Mouse (Mus musculus): Measurements from ENCODE around the gene Slfn8. TPM values are rescaled to one million over a fixed set of nuclear protein-coding genes. Genes with fewer than 3 reads are reported as not detected.
"Not testable (repeated sequence)": the region's sequence is repeated elsewhere in the genome, so short reads cannot be mapped to it uniquely, and the experiment has no call there.

Gene Slfn8
- polyA plus RNA-seq, 1 experiment = not detected

GRCm38 (mm10) chr11:82983193-82983592 lies 37.4 kb downstream of the Slfn8 start:
- Histone ChIP-seq H3K9ac (ENCODE audit: low read depth, poor library complexity, severe bottlenecking) (no peak overlapping the region), H3K4me1 (ENCODE audit: control insufficient read depth, insufficient read depth, low read length) (no peaks in the 10 kb centered on the region), H3K27ac (ENCODE audit: insufficient read depth, low read length) (no peak overlapping the region), H3K4me3 (ENCODE audit: low read depth, low read length) (no peak overlapping the region), H3K36me3 (ENCODE audit: control insufficient read depth, insufficient read depth, low read length, poor library complexity, severe bottlenecking) (no peaks in the 10 kb centered on the region; the same call in 1 of the 2 replicates), H3K9me3 (replicated peaks; ENCODE audit: control insufficient read depth, insufficient read depth, low read length, poor library complexity, severe bottlenecking) (no peaks in the 10 kb centered on the region), H3K27me3 (ENCODE audit: control insufficient read depth, insufficient read depth, low read length, poor library complexity, severe bottlenecking) (peaks cover 1% of the 10 kb centered on the region; the same call in 1 of the 2 replicates)
- TF ChIP-seq EP300 (IDR thresholded peaks at IDR 0.05; ENCODE audit: insufficient read depth, low read depth, low read length) = no peak
- TF ChIP-seq CTCF (IDR thresholded peaks at IDR 0.05; ENCODE audit: low read depth, low read length) = no peak
- TF ChIP-seq POLR2A (IDR thresholded peaks at IDR 0.05; ENCODE audit: insufficient read depth, low read length) = no peak

DNA sequence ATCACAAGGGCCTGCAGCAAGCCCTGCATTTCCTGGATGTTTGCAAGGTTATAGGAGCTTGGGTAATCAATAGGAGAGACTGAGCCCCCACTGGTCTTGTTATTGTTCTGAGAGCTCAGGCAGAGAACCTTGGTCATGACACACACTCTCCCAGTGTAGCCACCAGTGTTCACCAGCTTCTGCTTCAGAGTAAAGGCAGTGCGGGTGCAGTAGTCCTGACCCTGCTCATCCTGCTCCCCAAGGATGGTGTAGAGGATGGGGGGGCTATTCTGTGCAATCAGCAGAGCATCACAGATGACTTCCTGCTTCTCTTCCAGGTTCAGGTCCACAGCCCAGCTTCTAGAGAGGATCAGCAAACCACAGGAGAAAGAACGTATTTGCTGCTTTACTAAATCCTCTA lies 38.2 kb downstream of the Slfn8 start:
- H3K36me3 ChIP-seq (ENCODE audit: control insufficient read depth, insufficient read depth, low read length, poor library complexity, severe bottlenecking) = not testable (repeated sequence)

GRCm38 (mm10) chr11:82973916-82974315 lies 46.7 kb downstream of the Slfn8 start:
- no peaks in the 10 kb centered on the region for H3K4me1 ChIP-seq (ENCODE audit: control insufficient read depth, insufficient read depth, low read length)
- H3K36me3 ChIP-seq (ENCODE audit: control insufficient read depth, insufficient read depth, low read length, poor library complexity, severe bottlenecking) = no peaks in the 10 kb centered on the region
- no peak overlapping the region for H3K27ac ChIP-seq (ENCODE audit: insufficient read depth, low read length)
- no peak overlapping the region for H3K4me3 ChIP-seq (ENCODE audit: low read depth, low read length)
- H3K27me3 ChIP-seq (ENCODE audit: control insufficient read depth, insufficient read depth, low read length, poor library complexity, severe bottlenecking) = no peaks in the 10 kb centered on the region
- no peak overlapping the region for H3K9ac ChIP-seq (ENCODE audit: low read depth, poor library complexity, severe bottlenecking)
- H3K9me3 ChIP-seq (replicated peaks; ENCODE audit: control insufficient read depth, insufficient read depth, low read length, poor library complexity, severe bottlenecking) = no peaks in the 10 kb centered on the region
- no peak for TF ChIP-seq EP300 (IDR thresholded peaks at IDR 0.05; ENCODE audit: insufficient read depth, low read depth, low read length)
- TF ChIP-seq POLR2A (IDR thresholded peaks at IDR 0.05; ENCODE audit: insufficient read depth, low read length) = no peak
- no peak for TF ChIP-seq CTCF (IDR thresholded peaks at IDR 0.05; ENCODE audit: low read depth, low read length)

More for the DNA sequence above, 38.2 kb downstream of the Slfn8 start:
- H3K9me3 ChIP-seq (replicated peaks; ENCODE audit: control insufficient read depth, insufficient read depth, low read length, poor library complexity, severe bottlenecking); H3K4me1 ChIP-seq (ENCODE audit: control insufficient read depth, insufficient read depth, low read length); H3K27ac ChIP-seq (ENCODE audit: insufficient read depth, low read length); H3K27me3 ChIP-seq (ENCODE audit: control insufficient read depth, insufficient read depth, low read length, poor library complexity, severe bottlenecking); H3K4me3 ChIP-seq (ENCODE audit: low read depth, low read length); H3K9ac ChIP-seq (ENCODE audit: low read depth, poor library complexity, severe bottlenecking): not testable (repeated sequence)

GRCm38 (mm10) chr11:82971590-82971974 lies 49.0 kb downstream of the Slfn8 start:
- Histone ChIP-seq H3K27ac (ENCODE audit: insufficient read depth, low read length) (no peak overlapping the region), H3K27me3 (ENCODE audit: control insufficient read depth, insufficient read depth, low read length, poor library complexity, severe bottlenecking) (no peaks in the 10 kb centered on the region), H3K9ac (ENCODE audit: low read depth, poor library complexity, severe bottlenecking) (no peak overlapping the region), H3K36me3 (ENCODE audit: control insufficient read depth, insufficient read depth, low read length, poor library complexity, severe bottlenecking) (no peaks in the 10 kb centered on the region), H3K4me1 (ENCODE audit: control insufficient read depth, insufficient read depth, low read length) (no peaks in the 10 kb centered on the region), H3K9me3 (replicated peaks; ENCODE audit: control insufficient read depth, insufficient read depth, low read length, poor library complexity, severe bottlenecking) (no peaks in the 10 kb centered on the region), H3K4me3 (ENCODE audit: low read depth, low read length) (no peak overlapping the region)
- TF ChIP-seq POLR2A (IDR thresholded peaks at IDR 0.05; ENCODE audit: insufficient read depth, low read length) (no peak), CTCF (IDR thresholded peaks at IDR 0.05; ENCODE audit: low read depth, low read length) (no peak), EP300 (IDR thresholded peaks at IDR 0.05; ENCODE audit: insufficient read depth, low read depth, low read length) (no peak)

DNA sequence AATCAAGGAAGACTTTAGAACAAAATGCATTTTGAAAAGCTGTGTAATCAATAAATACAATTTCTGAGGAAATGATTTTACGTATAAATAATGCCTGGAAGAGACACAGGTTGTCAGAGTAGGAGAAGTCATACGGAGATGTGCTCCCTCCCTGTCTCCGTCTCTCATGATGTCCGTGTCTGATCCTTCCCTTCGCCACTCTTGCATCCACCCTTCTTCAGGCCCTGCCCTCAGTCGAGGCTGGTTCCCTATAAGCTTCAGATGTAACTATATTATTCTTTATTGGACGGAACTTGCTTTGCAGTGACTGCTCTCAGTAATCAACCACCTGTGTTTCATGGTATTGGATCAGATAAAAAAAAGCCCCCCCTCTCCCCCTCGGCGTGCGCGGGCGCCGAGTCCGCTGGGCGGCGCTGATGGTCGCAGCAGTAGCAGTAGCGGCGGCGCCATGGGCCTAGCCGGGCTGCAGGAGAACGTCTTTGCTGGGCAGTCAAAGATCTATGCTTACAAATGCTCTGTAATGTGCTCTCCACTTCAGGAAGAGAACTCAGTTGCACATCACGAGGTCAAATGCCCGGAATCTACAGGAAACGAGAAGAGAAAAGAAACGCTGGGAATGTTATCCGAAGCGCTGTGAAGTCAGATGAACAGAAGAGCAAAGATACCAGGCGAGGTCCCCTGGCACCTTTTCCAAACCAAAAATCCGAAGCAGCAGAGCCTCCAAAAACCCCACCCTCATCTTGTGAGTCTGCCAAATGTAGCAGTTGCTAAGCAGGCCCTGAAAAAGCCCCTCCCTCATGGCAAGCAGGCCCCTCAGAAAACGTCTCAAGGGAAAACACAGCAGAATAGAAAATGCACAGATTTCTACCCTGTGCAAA lies 49.7 kb downstream of the Slfn8 start:
- H3K36me3 ChIP-seq (ENCODE audit: control insufficient read depth, insufficient read depth, low read length, poor library complexity, severe bottlenecking) = no peaks in the 10 kb centered on the region
- H3K4me1 ChIP-seq (ENCODE audit: control insufficient read depth, insufficient read depth, low read length) = no peaks in the 10 kb centered on the region
- H3K4me3 ChIP-seq (ENCODE audit: low read depth, low read length) = no peak overlapping the region
- H3K27ac ChIP-seq (ENCODE audit: insufficient read depth, low read length) = no peak overlapping the region
- no peaks in the 10 kb centered on the region for H3K27me3 ChIP-seq (ENCODE audit: control insufficient read depth, insufficient read depth, low read length, poor library complexity, severe bottlenecking)
- H3K9me3 ChIP-seq (replicated peaks; ENCODE audit: control insufficient read depth, insufficient read depth, low read length, poor library complexity, severe bottlenecking) = no peaks in the 10 kb centered on the region
- H3K9ac ChIP-seq (ENCODE audit: low read depth, poor library complexity, severe bottlenecking) = 0 out of 2 replicates have a peak overlapping the region, but pooled peaks have one; percentile 24
- no peak for TF ChIP-seq POLR2A (IDR thresholded peaks at IDR 0.05; ENCODE audit: insufficient read depth, low read length)
- no peak for TF ChIP-seq EP300 (IDR thresholded peaks at IDR 0.05; ENCODE audit: insufficient read depth, low read depth, low read length)
- TF ChIP-seq CTCF (IDR thresholded peaks at IDR 0.05; ENCODE audit: low read depth, low read length) = peak; percentile 46

DNA sequence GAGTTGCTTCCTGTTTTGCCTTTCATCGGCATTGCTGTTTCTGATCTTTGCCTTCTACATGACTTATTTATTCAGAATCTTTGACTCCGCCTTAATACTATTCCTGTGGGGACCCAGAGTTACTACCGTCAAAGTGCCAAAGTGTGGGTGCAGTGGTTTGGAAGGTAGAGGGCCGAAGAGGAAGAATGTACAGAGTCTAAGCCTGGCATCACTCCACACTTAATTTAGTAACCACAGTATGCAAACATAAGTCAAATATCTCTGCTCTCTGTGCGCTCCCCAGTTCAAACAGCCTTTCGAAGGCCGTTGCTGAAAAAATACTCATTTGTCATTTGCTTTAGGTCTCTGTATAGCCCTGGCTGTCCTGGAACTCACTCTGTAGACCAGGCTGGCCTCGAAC lies 58.4 kb downstream of the Slfn8 start:
- Histone ChIP-seq H3K9ac (ENCODE audit: low read depth, poor library complexity, severe bottlenecking) (no peak overlapping the region), H3K27me3 (ENCODE audit: control insufficient read depth, insufficient read depth, low read length, poor library complexity, severe bottlenecking) (0 out of 2 replicates have a peak, but pooled peaks cover 1% of the 10 kb centered on the region), H3K4me1 (ENCODE audit: control insufficient read depth, insufficient read depth, low read length) (no peaks in the 10 kb centered on the region), H3K9me3 (replicated peaks; ENCODE audit: control insufficient read depth, insufficient read depth, low read length, poor library complexity, severe bottlenecking) (no peaks in the 10 kb centered on the region), H3K36me3 (ENCODE audit: control insufficient read depth, insufficient read depth, low read length, poor library complexity, severe bottlenecking) (no peaks in the 10 kb centered on the region), H3K27ac (ENCODE audit: insufficient read depth, low read length) (no peak overlapping the region), H3K4me3 (ENCODE audit: low read depth, low read length) (no peak overlapping the region)
- no peak for TF ChIP-seq CTCF (IDR thresholded peaks at IDR 0.05; ENCODE audit: low read depth, low read length)
